Mouse (Mus musculus): ENCODE results near the gene Osm. TPM values are rescaled to one million over a fixed set of nuclear protein-coding genes. Genes with fewer than 3 reads are reported as not detected.

The Osm gene
- not detected for total RNA-seq (2021)

DNA sequence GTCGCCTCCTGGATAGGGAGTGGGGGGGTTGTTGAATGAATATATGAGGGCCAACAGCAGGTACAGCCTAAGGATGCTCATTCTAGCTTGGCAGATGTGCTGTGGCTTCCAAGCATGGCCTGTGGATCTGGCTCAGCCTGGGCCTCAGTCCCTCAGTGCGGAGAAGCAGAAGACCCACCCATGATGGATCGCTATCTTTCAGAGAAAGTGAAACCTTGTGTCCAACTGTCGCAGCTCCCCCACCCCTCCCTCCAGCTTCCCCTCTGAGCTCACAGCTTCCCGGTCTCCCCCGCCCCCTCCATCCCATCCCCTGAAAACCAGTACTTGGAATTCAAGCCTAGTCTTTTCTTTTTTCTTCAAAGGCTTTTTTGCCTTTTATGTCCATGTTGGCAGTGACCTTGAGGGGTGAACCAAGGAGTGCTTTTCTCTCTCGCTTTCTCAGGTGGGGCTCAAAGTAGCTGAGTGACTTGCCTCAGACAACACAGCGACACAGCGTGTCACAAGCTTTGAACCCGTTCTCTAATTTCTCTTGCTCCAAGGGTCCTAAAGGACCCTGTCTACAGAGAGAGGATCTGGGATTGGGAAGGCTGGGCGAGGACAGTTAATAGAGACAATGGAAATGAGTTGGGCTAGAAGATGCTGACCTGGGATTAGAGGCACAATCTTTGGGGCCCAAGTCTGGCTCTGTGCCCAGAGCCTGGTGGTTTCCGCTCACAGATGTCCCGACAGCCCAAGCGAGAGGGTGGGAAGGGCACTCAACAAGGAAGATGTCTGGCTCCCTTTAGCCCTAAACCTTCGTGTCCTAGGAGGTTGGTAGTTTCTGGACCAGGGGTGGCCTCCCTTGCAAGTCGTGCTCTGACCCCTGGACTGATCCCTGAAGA lies at the start of gene Osm:
TSS of gene Osm (plus strand) at position 756 of the 881 bp plus-strand sequence.
- intact Hi-C loops (cut with DNase I) = no loop called here
- DNase-seq (ENCODE audit: low spot score) = no peak

DNA sequence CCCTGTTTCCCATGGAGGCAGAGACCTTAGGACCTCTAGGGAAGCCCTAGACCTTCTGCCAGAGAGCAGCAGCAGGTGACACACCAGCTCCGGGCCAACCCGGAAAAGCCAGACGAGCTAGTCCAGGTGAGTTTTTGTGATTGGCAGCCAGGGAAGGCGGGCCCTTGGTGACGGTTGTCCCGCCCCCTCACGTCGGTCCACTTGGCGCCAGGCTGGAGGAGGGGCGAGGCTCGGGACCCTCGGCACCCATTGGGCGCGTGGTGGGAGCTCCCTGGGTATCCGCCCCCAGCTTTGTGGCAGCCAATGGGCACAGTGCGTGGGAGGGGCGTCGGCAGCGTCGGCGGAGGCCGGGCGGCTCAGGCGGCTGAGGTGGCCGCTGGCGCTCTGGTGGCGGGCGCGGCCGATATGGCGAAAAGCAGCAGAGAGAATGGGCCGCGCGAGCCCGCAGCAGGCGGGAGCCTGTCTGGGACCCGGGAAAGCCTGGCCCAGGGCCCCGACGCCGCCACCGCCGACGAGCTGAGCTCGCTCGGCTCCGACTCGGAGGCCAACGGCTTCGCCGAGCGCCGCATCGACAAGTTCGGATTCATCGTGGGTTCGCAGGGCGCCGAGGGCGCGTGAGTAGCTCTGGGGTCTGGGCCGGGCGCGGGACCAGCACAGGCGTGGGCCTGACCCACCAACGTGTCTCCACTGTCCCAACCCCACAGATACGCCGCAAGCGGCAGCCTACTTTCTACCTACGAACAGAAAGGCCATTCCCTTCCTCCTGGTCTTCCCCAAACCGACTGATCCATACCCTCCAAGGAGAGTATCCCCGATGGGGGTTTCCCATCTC lies 49.5 kb upstream of the Osm start, which contains the start of gene Tbc1d10a:
TSS of gene Tbc1d10a (plus strand) at position 304 of the 832 bp plus-strand sequence.
- peak; percentile 98 for DNase-seq (ENCODE audit: low spot score)
- intact Hi-C loops (cut with DNase I) = loop anchor here (2.0 kb wide), 1 partner anchor 16 kb away; no protein-coding TSS in a partner anchor

DNA sequence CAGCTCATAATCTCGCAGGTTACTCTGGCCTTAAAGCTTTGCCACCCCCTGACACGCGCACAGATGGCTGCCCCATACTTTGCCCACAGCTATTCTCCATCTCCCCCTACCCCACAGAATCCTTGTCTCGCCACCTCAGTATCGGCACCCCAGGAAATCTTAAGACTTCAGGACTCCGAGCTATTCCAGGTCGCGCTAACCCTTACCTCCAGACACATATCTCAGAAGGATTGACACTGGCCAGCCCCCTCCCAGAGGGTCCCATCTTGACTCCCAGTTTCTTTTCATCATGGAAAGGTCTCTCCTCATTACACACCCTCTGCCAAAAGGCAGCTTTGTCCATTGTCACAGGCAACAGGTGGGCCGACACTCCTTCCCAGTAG lies 48.9 kb upstream of the Osm start:
- intact Hi-C loops (cut with DNase I) = loop anchor here (2.0 kb wide), 1 partner anchor 15 kb away; no protein-coding TSS in a partner anchor

DNA sequence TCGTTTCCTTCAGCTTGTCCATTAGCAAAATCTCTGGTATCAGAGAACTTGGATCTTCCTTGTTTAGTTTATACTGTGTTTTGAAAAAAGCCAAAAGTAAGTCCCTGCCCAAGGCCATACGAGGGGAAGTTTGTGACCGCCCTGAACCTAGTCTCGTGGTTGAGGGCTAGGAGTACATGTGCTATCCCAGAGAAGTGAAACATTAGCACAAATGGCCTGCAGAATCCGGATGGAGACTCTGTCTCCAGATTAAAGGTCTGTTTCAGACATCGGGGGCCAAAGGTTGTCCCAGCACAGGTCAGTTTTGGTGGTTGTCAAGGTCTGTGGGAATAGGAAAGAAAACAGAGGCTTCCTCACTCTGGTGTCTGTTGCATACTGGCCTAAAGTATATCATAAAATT lies 47.0 kb upstream of the Osm start:
- intact Hi-C loops (cut with DNase I) = no loop called here
- no peak for DNase-seq (ENCODE audit: low spot score)

More for the DNA sequence above, 48.9 kb upstream of the Osm start:
- DNase-seq (ENCODE audit: low spot score) = no peak

DNA sequence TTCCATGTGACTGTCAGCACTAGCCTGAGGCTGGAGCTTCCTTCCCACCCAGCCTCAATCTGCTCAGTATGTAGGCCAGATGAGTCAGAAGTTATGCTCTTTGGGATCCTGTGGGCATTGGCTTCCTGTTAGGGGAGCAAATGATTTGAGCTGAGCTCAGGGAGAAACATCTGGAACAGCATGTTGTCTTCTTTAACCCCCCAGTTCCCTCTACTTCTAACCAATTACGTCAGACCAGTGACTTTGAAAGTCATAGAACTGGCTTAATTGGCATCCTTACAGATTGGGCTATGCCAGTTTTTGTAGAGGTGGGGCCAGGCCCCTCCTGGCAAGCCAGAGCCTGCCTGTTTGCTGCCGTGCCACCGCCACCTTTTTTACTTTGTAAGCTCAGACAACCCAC lies 45.5 kb upstream of the Osm start:
- no peak for DNase-seq (ENCODE audit: low spot score)
- intact Hi-C loops (cut with DNase I) = loop anchor here (2.0 kb wide), 1 partner anchor 28 kb away; the partner anchor contains the start of gene Castor1

DNA sequence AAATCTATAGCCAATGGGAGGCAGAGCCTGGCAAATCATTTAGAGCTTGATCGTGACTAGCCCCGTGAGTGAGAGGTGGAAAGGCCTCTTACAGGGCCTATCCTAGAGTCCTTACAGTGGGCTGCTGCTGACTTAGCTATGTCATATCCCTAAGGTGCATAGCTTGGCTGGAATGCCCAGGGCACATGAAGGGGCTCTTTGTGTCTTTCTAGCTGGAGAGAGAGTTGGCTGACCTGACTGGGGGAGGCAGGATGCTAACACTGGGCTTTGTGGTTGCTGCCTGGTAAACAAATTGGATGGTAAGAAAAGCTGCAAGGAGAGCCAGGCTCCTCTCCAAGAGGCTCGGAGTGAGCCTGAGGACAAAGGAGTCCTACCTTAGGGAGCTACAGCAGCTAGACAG lies 43.5 kb upstream of the Osm start:
- no peak for DNase-seq (ENCODE audit: low spot score)
- intact Hi-C loops (cut with DNase I) = no loop called here

DNA sequence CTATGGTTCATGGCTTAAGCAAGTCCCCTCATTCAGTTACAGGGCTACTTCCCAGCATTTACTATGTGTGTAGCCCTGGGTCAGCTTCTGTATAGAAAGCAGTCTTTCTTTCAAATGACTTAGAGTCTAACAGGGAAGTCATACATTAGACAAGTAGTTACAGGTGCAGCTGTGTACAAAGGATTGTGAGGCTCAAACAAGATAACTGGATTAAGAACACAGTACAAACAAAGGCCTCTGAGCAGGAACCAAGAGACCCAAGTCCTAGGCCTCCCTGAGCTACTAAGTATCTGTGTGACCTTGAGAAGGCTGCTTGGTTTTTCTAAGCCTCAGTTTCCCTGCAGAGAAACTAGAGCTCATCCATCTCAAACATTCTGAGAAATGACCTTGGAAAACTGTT lies 42.8 kb upstream of the Osm start:
- intact Hi-C loops (cut with DNase I) = no loop called here
- no peak for DNase-seq (ENCODE audit: low spot score)

DNA sequence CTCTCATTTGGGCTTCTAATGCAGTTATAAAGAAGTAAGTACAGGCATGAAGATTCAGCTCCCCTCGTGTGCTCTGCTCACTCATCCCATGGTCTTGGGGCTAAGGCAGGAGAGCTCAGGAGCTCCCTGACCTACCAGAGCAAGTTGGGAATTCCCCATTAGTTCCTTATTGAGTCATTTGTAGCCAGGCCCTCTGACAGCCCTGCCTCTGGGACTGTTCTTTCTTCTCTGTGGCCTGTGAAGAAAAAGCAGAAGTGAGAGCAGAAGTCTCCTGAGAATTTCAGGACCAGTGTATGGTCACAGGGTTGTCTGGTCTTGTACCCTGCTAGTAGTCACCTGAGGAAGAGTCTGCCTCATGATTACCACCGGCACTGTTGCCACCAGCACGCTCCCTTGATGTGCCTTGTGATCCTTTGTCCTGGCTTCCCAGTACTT lies 40.6 kb upstream of the Osm start:
- no peak for DNase-seq (ENCODE audit: low spot score)
- intact Hi-C loops (cut with DNase I) = no loop called here

DNA sequence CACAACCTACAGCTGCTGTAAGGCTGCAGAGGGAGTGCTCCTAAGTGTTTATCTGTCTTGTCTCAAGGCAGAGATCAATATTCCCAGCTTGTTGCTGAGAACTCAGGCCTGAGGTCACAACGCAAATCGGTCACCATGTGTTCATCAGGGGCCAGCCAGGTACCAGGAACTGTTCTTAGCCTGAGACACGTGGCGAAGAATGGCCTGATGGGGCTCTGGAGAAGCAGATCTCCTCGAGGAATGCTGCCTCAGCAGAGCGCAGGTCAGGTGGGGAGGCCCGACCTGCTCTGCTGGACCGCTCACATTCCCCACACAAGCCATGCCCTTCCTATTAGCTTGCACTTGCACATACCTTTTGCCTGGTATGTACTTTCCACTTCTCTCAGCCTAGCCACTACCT lies 39.6 kb upstream of the Osm start:
- intact Hi-C loops (cut with DNase I) = no loop called here
- DNase-seq (ENCODE audit: low spot score) = no peak

DNA sequence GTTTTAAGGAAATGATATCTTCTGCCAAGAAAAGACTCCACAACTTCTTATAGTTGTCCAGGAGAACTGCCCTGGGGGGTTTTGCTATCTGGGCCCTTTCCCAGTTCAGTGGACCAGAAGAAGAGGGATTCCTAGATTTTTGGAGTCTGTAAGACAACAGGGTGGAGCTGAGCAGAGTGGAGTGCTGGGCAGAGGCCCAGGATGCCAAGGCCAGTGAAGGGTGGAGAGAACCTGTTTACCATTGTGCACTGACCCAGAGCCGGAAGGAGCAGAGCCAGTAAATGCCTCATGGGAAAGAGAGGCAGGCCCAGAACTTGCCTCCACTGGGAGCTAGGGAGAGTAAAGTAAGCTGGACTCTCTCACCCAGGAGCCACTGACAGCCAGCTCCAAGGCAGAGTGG lies 38.5 kb upstream of the Osm start:
- intact Hi-C loops (cut with DNase I) = no loop called here
- DNase-seq (ENCODE audit: low spot score) = no peak

DNA sequence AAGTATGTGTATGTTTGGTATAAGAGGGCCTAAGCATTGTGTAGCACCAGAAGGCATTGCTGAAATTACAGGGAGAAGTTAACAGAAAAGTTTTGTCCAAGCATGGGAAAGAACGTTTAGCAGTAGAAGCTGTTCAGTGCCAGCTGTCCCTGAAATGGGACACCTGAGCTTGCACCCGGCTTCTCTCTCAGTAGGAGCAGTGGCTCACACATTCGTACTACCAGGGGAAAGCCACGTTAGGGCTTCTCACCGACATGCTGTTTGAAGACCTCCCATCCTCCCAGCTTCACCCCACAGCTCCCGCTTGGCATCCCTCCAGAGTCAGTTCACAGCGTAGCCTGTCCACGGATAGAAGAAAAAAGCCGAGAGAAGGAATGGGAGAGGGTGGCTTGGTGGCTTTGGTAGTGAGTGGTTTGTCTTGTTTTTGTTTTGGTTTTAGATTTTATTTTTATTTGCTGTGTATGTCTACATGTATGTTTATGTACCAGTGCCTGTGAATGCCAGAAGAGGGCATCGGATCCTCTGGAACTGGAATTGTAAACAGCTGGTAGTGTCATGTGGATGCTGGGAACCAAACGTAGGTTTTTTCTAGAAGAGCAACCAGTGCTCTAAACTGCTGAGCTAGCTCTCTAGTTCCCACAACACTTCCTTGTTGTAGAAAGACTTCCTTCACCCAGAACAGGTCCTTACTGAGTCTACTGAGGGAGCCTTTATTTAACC lies 34.1 kb upstream of the Osm start:
- intact Hi-C loops (cut with DNase I) = loop anchor here (2.0 kb wide), 1 partner anchor 15 kb away; the partner anchor contains the start of gene Tbc1d10a
- DNase-seq (ENCODE audit: low spot score) = no peak

DNA sequence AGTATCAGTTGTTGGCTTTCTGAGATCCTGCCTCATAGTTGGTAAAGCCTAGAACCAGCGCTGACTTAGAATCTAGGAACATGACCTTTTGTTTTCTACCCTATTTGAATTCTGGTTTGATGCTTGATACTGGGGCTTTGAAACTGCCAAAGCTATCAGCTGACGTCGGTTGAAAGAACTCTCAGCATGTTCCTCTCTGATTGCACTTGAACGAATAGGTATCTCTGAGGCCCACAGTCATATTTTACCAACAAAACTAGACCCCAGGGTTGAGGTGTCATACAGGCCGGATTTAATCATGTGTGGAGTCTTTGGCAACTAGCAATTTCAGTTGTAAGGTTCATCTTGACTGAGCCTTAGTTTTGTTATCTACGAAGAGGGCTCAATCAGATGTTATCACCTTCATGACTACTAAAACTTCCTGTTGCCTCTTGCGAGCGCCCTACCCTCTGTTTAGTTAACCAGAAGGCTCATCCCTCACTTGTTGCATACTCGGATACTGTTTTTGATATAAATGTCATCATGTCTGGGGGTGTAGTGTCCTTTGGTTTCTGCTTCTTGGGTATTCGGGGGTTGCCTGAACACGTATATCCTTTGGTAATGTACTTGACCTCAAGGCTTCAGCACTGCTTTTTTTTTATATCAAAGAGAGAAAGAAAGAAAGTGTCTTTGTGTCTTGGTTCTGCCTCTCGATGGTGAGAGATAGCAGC lies 33.1 kb upstream of the Osm start:
- intact Hi-C loops (cut with DNase I) = loop anchor here (2.0 kb wide), 1 partner anchor 16 kb away; the partner anchor contains the start of gene Tbc1d10a
- DNase-seq (ENCODE audit: low spot score) = no peak

DNA sequence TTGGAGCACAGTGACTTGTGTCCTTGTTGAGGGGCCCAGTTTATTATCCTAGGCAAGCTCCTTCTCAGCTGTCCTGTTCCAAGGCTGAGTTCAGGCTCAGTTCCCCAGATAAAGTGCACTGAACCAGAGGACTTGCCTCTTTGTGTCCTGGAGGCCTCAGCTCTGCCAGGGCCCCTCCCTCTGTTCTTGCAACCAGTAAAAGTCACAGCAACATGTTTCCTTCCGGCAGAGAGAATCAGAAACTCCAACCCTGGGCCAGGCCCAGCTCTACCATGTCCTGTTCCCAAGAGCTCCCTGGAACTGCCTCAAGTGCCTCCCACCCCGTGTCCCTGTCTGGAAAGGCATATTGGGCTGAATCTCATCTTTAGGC lies 32.5 kb upstream of the Osm start:
- DNase-seq (ENCODE audit: low spot score) = peak; percentile 85
- intact Hi-C loops (cut with DNase I) = loop anchor here (2.0 kb wide), 1 partner anchor 17 kb away; the partner anchor contains the start of gene Tbc1d10a

DNA sequence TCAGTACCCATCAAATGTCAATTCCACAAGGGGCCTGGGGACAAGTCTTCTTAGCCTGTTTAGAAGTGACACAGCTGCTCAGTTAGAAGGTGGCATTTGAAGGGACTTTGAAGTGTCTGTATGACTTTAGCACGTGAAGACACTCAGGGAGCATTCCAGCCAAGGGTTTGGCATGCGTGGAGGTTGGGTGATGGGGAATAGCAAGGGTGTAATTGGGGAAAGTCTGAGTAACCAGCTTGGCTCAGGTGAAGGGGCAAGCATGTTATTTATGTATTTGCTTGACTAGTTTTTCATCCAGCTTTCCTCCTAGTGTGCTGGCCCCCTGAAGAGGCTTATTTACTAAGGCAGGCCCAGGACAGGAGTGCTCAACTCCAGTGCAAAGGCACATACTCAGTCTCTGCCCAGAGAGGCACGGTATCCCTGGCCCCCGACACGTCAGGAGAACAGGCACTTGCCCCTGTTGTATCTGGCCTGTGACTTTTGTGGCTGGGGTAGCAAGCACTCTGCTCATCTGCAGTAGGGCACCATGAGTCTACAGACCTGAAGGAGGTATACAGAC lies 31.0 kb upstream of the Osm start:
- intact Hi-C loops (cut with DNase I) = no loop called here
- DNase-seq (ENCODE audit: low spot score) = no peak

DNA sequence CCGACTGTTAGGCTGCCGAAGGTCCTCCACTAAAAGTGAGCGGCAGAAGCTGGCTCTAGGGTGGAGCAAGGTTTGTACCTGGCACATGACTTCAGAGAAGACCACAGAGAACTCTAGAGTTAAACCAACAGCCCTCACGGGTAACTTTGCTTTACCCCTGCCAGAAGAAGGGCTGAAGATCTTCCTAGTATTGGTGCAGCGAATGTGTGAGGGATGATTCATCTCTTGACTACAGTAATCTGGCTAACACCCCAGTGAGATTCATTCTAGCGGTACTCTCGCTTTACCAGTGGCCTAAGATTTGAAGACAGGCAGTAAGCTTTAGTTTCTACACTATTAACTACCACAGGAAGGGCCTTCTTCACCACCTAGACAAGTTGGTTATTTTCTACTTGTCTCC lies 30.3 kb upstream of the Osm start:
- DNase-seq (ENCODE audit: low spot score) = no peak
- intact Hi-C loops (cut with DNase I) = no loop called here

DNA sequence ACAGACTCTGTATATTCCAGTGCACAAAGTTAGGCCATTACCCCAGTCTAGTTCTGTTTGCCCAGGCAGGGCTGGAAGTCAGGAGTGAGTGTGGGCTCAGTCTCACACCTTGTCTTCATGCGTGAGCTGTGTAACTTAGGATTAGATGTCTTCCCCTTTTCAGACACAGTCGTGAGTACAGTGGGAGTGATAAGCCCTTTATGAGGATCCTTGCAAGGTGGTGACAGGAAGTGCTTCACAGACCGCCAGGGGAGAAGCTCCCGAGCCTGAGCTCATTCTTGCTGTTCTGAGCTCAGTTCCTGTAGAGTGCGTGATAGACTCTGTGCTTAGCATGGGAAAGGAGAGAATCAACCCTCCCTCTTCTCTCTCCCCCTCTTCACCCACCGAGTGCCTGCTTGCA lies 29.7 kb upstream of the Osm start:
- intact Hi-C loops (cut with DNase I) = no loop called here
- no peak for DNase-seq (ENCODE audit: low spot score)

DNA sequence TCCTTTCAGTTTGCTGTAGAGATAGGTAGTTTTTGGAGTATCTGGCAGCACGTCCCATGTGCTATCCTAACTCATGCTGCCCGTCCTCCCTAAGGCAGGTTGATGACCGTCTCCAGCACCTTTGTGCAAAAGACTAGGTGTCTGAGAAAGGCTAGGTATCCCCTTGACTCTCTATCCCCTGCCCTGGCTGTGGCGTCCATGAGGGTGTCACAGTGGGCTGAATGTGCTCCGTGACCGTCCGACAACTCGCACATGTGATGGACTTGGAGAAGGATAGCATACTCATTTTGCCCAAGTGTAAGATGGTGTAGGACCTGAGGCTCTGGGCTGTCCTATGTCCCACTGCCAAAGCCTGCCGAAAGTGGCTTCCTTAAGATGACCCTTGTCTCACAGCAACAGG lies 28.6 kb upstream of the Osm start:
- no peak for DNase-seq (ENCODE audit: low spot score)
- intact Hi-C loops (cut with DNase I) = no loop called here

DNA sequence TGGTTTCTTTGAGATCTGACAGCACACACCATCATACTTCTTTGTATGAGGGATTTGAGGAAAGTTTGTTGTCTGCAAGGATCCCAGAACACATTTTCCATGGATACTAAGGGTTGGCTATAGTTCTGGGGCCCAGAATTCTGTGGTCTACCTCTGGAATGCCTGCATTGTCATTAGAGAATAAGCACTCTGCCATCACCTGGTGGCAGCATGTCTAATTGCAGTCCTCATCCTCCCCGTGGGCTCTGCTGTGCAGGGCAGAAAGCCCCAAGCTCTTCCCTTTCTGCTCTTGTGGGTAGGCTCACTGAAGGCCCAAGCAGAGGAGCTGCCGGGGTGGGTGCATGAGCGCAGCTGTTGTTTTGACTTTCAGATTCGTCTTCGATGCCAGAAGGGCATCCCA lies 26.7 kb upstream of the Osm start:
- no peak for DNase-seq (ENCODE audit: low spot score)
- intact Hi-C loops (cut with DNase I) = no loop called here

DNA sequence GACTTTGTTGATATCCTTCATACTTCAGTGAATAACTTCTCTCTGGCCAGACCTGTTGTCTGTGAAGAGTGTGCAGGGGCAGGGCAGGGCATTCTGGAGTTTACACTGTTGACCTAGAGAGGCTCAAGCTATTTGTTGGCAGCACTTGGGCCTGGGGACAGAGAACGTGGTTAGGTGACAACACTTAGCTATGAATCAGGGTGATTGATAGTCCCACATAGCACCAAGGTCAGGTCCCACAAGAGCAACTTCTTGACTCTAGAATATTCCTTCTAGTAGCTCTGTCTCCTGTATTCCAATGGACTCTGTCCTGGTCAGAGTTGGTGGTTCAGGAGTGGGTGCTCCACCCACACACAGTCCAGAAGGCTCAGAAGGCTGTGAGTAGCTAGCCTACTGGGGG lies 25.4 kb upstream of the Osm start:
- no peak for DNase-seq (ENCODE audit: low spot score)
- intact Hi-C loops (cut with DNase I) = loop anchor here (10.0 kb wide), 1 partner anchor 46 kb away; the partner anchor contains the start of genes Ccdc157 and Sf3a1
